Mouse (Mus musculus): ENCODE data around the gene Il31.
A peak's percentile ranks its signal among the peaks of the same experiment; 100 is the strongest.

The Il31 gene

GRCm38 (mm10) chr5:123473817-123474216 lies 15.5 kb downstream of the Il31 start:
- DNase-seq (ENCODE audit: low spot score in 2 of 2) = no peak

- DNase-seq (ENCODE audit: low spot score in 2 of 2) = no peak
Observed at GRCm38 (mm10) chr5:123470784-123471400, 18.4 kb downstream of the Il31 start.

GRCm38 (mm10) chr5:123464638-123465037 lies 24.7 kb downstream of the Il31 start:
- DNase-seq (ENCODE audit: low spot score in 2 of 2) = no peak

GRCm38 (mm10) chr5:123461420-123461819 lies 27.9 kb downstream of the Il31 start:
- DNase-seq (ENCODE audit: low spot score in 2 of 2) = no peak

GRCm38 (mm10) chr5:123451886-123452285 lies 37.4 kb downstream of the Il31 start:
- DNase-seq (ENCODE audit: low spot score in 2 of 2) = no peak

GRCm38 (mm10) chr5:123444849-123445334 lies 44.4 kb downstream of the Il31 start:
- no peak for DNase-seq (ENCODE audit: low spot score in 2 of 2)

GRCm38 (mm10) chr5:123444069-123444468 lies 45.2 kb downstream of the Il31 start:
- peak; percentile 71 to 73 for DNase-seq (ENCODE audit: low spot score in 2 of 2)

- no peak for DNase-seq (ENCODE audit: low spot score in 2 of 2)
Observed at GRCm38 (mm10) chr5:123442283-123442682, 47.0 kb downstream of the Il31 start.

GRCm38 (mm10) chr5:123440664-123441063 lies 48.6 kb downstream of the Il31 start:
- no peak for DNase-seq (ENCODE audit: low spot score in 2 of 2)

- DNase-seq (ENCODE audit: low spot score in 2 of 2) = no peak
Observed at GRCm38 (mm10) chr5:123439941-123440340, 49.3 kb downstream of the Il31 start.

- no peak for DNase-seq (ENCODE audit: low spot score in 2 of 2)
Observed at GRCm38 (mm10) chr5:123439312-123439711, 50.0 kb downstream of the Il31 start.

GRCm38 (mm10) chr5:123438381-123438780 lies 50.9 kb downstream of the Il31 start:
- DNase-seq (ENCODE audit: low spot score in 2 of 2) = no peak

GRCm38 (mm10) chr5:123436780-123437175 lies 52.5 kb downstream of the Il31 start:
- DNase-seq (ENCODE audit: low spot score in 2 of 2) = peak in 1 of 2 experiments; percentile 38

GRCm38 (mm10) chr5:123436071-123436779 lies 53.1 kb downstream of the Il31 start:
- DNase-seq (ENCODE audit: low spot score in 2 of 2) = no peak

- no peak for DNase-seq (ENCODE audit: low spot score in 2 of 2)
Observed at GRCm38 (mm10) chr5:123432305-123432874, 56.9 kb downstream of the Il31 start.

- DNase-seq (ENCODE audit: low spot score in 2 of 2) = no peak
Observed at GRCm38 (mm10) chr5:123431524-123432304, 57.6 kb downstream of the Il31 start.
